Mouse (Mus musculus): ENCODE results near the gene Thap2. TPM values are rescaled to one million over a fixed set of nuclear protein-coding genes. Genes with fewer than 3 reads are reported as not detected.

Gene Thap2
- polyA plus RNA-seq (2015; fragmentation: Nextera tagmentation; extraction: Ambion mirVana) = 18.4 and 24.9 TPM in 2 replicates

- Histone ChIP-seq H3K27ac (ENCODE audit: low read length) (peak within 1 kb of the TSS; percentile 98), H3K4me3 (ENCODE audit: low read length) (peak within 1 kb of the TSS; percentile 96), H3K9ac (replicated peaks; ENCODE audit: low read length) (peak within 1 kb of the TSS; percentile 95), H3K27me3 (ENCODE audit: insufficient read depth, low read length) (no peaks in the 10 kb centered on the region), H3K4me1 (ENCODE audit: insufficient read depth, low read length) (peaks cover 40% of the 10 kb centered on the region), H3K9me3 (ENCODE audit: low read length) (no peaks in the 10 kb centered on the region), H3K4me2 (replicated peaks; ENCODE audit: low read depth, low read length) (peak within 1 kb of the TSS; percentile 73), H3K36me3 (ENCODE audit: insufficient read depth, low read length) (0 out of 2 replicates have a peak, but pooled peaks cover 2% of the 10 kb centered on the region)
- ATAC-seq (ENCODE audit: low FRiP score, low TSS enrichment) = peak; percentile 99
- WGBS = under 1% methylated on average over 60 of the region's 65 CpGs
These were observed at the start of gene Thap2, which contains the start of gene Zfc3h1 for GRCm38 (mm10) chr10:115384221-115385017. Gene Thap2, minus strand, starts transcription at chr10:115384443. Gene Zfc3h1, plus strand, starts transcription at chr10:115384959.

DNA sequence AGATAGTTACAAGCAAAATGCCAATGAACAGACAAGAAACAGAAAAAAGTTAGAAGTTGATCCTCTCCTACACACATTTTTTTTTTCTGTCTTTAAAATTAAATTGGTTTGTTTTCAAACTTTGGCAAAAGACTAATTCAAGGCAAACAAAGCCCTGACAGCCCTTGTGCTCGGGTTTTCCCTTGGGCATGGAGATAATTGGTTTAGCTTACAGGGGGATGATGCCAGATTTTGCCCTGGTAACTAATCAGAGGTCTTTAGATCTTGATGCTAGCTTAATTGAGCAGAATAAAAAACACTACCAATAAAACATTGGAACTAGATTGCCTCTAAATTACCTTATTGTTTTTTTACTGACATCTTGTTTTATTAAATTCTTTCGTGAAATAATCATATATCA, 41.1 kb upstream of the Thap2 start:
- H3K27me3 ChIP-seq (ENCODE audit: insufficient read depth, low read length) = no peaks in the 10 kb centered on the region
- ATAC-seq (ENCODE audit: low FRiP score, low TSS enrichment) = no peak
- H3K4me1 ChIP-seq (ENCODE audit: insufficient read depth, low read length) = no peaks in the 10 kb centered on the region
- peaks cover 51% of the 10 kb centered on the region for H3K36me3 ChIP-seq (ENCODE audit: insufficient read depth, low read length)
- H3K4me2 ChIP-seq (replicated peaks; ENCODE audit: low read depth, low read length) = no peak overlapping the region
- WGBS = 76% methylated on average over 2 of the region's 2 CpGs
- no peak overlapping the region for H3K9ac ChIP-seq (replicated peaks; ENCODE audit: low read length)
- H3K9me3 ChIP-seq (ENCODE audit: low read length) = no peaks in the 10 kb centered on the region
- no peak overlapping the region for H3K27ac ChIP-seq (ENCODE audit: low read length)
- no peak overlapping the region for H3K4me3 ChIP-seq (ENCODE audit: low read length)

DNA sequence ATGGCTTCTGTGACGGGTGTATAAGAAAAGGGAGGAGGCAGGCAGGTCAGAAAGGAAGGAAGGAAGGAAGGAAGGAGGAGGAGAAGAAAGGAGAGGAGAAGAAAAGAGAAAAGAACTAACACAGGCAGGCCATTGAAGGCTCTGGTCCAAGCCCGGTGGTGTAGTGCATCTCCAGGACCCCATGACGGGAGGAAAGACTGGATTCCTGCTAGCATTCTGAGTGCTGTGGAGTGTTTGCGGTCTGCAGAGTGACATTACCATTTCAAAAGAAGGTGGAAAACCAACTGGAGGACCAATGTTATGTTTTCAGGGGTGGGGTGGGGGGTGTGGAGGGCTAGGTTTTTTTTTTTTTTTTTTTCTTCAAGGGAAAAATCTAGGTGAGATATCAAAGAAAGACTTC, 37.7 kb upstream of the Thap2 start:
- ATAC-seq (ENCODE audit: low FRiP score, low TSS enrichment) = no peak
- Histone ChIP-seq H3K9ac (replicated peaks; ENCODE audit: low read length) (no peak overlapping the region), H3K27ac (ENCODE audit: low read length) (no peak overlapping the region), H3K4me3 (ENCODE audit: low read length) (no peak overlapping the region), H3K36me3 (ENCODE audit: insufficient read depth, low read length) (peaks cover 40% of the 10 kb centered on the region), H3K27me3 (ENCODE audit: insufficient read depth, low read length) (no peaks in the 10 kb centered on the region), H3K4me1 (ENCODE audit: insufficient read depth, low read length) (no peaks in the 10 kb centered on the region), H3K4me2 (replicated peaks; ENCODE audit: low read depth, low read length) (no peak overlapping the region), H3K9me3 (ENCODE audit: low read length) (no peaks in the 10 kb centered on the region)
- WGBS = 84% methylated on average over 4 of the region's 4 CpGs

GRCm38 (mm10) chr10:115414056-115414455, 29.8 kb upstream of the Thap2 start:
- Histone ChIP-seq H3K36me3 (ENCODE audit: insufficient read depth, low read length) (peaks cover 64% of the 10 kb centered on the region), H3K9me3 (ENCODE audit: low read length) (no peaks in the 10 kb centered on the region), H3K9ac (replicated peaks; ENCODE audit: low read length) (no peak overlapping the region), H3K27ac (ENCODE audit: low read length) (no peak overlapping the region), H3K27me3 (ENCODE audit: insufficient read depth, low read length) (no peaks in the 10 kb centered on the region), H3K4me1 (ENCODE audit: insufficient read depth, low read length) (no peaks in the 10 kb centered on the region), H3K4me2 (replicated peaks; ENCODE audit: low read depth, low read length) (no peak overlapping the region), H3K4me3 (ENCODE audit: low read length) (no peak overlapping the region)
- WGBS = 90% methylated on average over 3 of the region's 3 CpGs
- ATAC-seq (ENCODE audit: low FRiP score, low TSS enrichment) = no peak

DNA sequence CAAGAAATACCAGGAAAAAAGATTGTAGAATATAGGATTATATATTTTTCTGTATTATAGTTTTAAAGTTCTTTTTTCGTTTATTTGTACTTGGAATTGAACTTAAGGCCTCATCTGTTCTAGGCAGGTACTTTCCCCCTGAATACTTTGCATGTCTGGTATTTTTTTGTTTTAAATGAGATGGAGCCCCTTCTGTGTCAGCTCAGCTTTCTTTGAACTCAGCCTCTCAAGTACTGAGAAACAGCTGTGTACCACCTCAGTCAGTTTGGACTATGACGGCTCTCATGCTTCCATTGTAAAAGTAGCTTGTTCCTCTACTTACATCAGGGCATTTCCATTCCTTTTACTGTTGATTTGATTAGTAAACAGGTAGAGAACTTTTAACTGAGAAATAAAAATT, 29.3 kb upstream of the Thap2 start:
- H3K9ac ChIP-seq (replicated peaks; ENCODE audit: low read length) = no peak overlapping the region
- H3K9me3 ChIP-seq (ENCODE audit: low read length) = no peaks in the 10 kb centered on the region
- H3K4me1 ChIP-seq (ENCODE audit: insufficient read depth, low read length) = no peaks in the 10 kb centered on the region
- H3K27me3 ChIP-seq (ENCODE audit: insufficient read depth, low read length) = no peaks in the 10 kb centered on the region
- H3K4me2 ChIP-seq (replicated peaks; ENCODE audit: low read depth, low read length) = no peak overlapping the region
- ATAC-seq (ENCODE audit: low FRiP score, low TSS enrichment) = no peak
- 90% methylated on average over 2 of the region's 2 CpGs for WGBS
- H3K27ac ChIP-seq (ENCODE audit: low read length) = no peak overlapping the region
- H3K4me3 ChIP-seq (ENCODE audit: low read length) = no peak overlapping the region
- peaks cover 64% of the 10 kb centered on the region for H3K36me3 ChIP-seq (ENCODE audit: insufficient read depth, low read length)

DNA sequence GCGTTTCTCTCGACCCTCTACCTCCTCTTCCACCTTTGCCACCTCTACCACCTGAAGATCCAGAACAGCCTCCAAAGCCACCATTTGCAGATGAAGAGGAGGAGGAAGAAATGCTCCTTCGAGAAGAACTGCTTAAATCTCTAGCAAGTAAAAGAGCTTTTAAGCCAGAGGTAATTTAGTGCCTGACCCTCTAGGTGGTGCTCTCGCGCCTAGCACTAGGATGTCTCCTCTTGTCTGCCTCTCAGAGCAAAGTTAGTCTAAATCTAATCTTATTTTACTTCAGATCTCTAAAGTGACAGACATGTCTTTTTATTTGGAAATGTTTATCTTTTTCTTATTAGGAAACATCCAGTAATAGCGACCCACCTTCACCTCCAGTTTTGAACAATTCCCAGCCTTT, 22.1 kb upstream of the Thap2 start:
- H3K4me2 ChIP-seq (replicated peaks; ENCODE audit: low read depth, low read length) = no peak overlapping the region
- peaks cover 44% of the 10 kb centered on the region for H3K36me3 ChIP-seq (ENCODE audit: insufficient read depth, low read length)
- ATAC-seq (ENCODE audit: low FRiP score, low TSS enrichment) = no peak
- no peaks in the 10 kb centered on the region for H3K27me3 ChIP-seq (ENCODE audit: insufficient read depth, low read length)
- H3K9me3 ChIP-seq (ENCODE audit: low read length) = no peaks in the 10 kb centered on the region
- 68% methylated on average over 6 of the region's 6 CpGs for WGBS
- no peak overlapping the region for H3K9ac ChIP-seq (replicated peaks; ENCODE audit: low read length)
- no peak overlapping the region for H3K4me3 ChIP-seq (ENCODE audit: low read length)
- H3K27ac ChIP-seq (ENCODE audit: low read length) = no peak overlapping the region
- H3K4me1 ChIP-seq (ENCODE audit: insufficient read depth, low read length) = no peaks in the 10 kb centered on the region

- no peak for ATAC-seq (ENCODE audit: low FRiP score, low TSS enrichment)
- 94% methylated on average over 1 of the region's 1 CpGs for WGBS
- H3K36me3 ChIP-seq (ENCODE audit: insufficient read depth, low read length) = peaks cover 17% of the 10 kb centered on the region; the same call in 1 of the 2 replicates
- H3K27ac ChIP-seq (ENCODE audit: low read length) = no peak overlapping the region
- no peak overlapping the region for H3K4me2 ChIP-seq (replicated peaks; ENCODE audit: low read depth, low read length)
- no peaks in the 10 kb centered on the region for H3K9me3 ChIP-seq (ENCODE audit: low read length)
- H3K9ac ChIP-seq (replicated peaks; ENCODE audit: low read length) = no peak overlapping the region
- no peak overlapping the region for H3K4me3 ChIP-seq (ENCODE audit: low read length)
- peaks cover 21% of the 10 kb centered on the region for H3K4me1 ChIP-seq (ENCODE audit: insufficient read depth, low read length)
- H3K27me3 ChIP-seq (ENCODE audit: insufficient read depth, low read length) = no peaks in the 10 kb centered on the region
These were observed 7.7 kb upstream of the Thap2 start for GRCm38 (mm10) chr10:115391896-115392295.

DNA sequence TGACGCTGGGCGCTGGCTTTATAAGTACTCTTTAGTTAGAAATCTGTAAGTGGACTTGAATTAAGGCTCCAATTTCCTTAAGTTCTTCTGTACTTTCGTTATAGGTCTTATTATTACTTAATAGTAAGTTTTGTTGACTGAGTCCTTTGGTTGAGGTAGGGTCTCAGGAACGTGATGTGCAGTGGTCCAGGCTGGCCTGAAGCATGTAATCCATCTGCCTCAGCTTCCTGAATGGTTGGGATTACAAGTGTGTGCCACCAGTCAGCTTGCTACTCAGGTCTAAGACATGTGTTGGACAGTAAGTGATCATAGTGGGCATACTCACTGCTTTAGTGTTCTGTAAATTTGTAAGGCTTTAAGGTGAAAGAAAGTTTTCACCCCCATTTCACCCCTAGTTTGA, 6.8 kb upstream of the Thap2 start:
- Histone ChIP-seq H3K9ac (replicated peaks; ENCODE audit: low read length) (no peak overlapping the region), H3K27me3 (ENCODE audit: insufficient read depth, low read length) (no peaks in the 10 kb centered on the region), H3K4me1 (ENCODE audit: insufficient read depth, low read length) (peaks cover 28% of the 10 kb centered on the region), H3K9me3 (ENCODE audit: low read length) (no peaks in the 10 kb centered on the region), H3K36me3 (ENCODE audit: insufficient read depth, low read length) (peaks cover 17% of the 10 kb centered on the region; the same call in 1 of the 2 replicates), H3K27ac (ENCODE audit: low read length) (no peak overlapping the region), H3K4me3 (ENCODE audit: low read length) (no peak overlapping the region), H3K4me2 (replicated peaks; ENCODE audit: low read depth, low read length) (no peak overlapping the region)
- 94% methylated on average over 4 of the region's 4 CpGs for WGBS
- no peak for ATAC-seq (ENCODE audit: low FRiP score, low TSS enrichment)

- WGBS = 83% methylated on average over 3 of the region's 3 CpGs
- H3K9me3 ChIP-seq (ENCODE audit: low read length) = no peaks in the 10 kb centered on the region
- H3K4me3 ChIP-seq (ENCODE audit: low read length) = no peak overlapping the region
- ATAC-seq (ENCODE audit: low FRiP score, low TSS enrichment) = no peak
- H3K27me3 ChIP-seq (ENCODE audit: insufficient read depth, low read length) = no peaks in the 10 kb centered on the region
- H3K27ac ChIP-seq (ENCODE audit: low read length) = no peak overlapping the region
- H3K4me2 ChIP-seq (replicated peaks; ENCODE audit: low read depth, low read length) = no peak overlapping the region
- H3K4me1 ChIP-seq (ENCODE audit: insufficient read depth, low read length) = peaks cover 32% of the 10 kb centered on the region
- no peak overlapping the region for H3K9ac ChIP-seq (replicated peaks; ENCODE audit: low read length)
- H3K36me3 ChIP-seq (ENCODE audit: insufficient read depth, low read length) = peaks cover 8% of the 10 kb centered on the region; the same call in 1 of the 2 replicates
These were observed 3.6 kb upstream of the Thap2 start for GRCm38 (mm10) chr10:115387891-115388290.
